Mouse (Mus musculus) common myeloid progenitor, adult 5-6 weeks (primary cell): ENCODE measurements around the gene Gpr165. TPM values are rescaled to one million over a fixed set of nuclear protein-coding genes. Genes with fewer than 3 reads are reported as not detected.
A peak's percentile ranks its signal among the peaks of the same experiment; 100 is the strongest.

ENCODE experiments used
- ATAC-seq: replicated peaks from 2 replicates; pipeline ENCODE4 v1.8.0; 2016; ENCODE audit warnings: low read depth, mild to moderate bottlenecking, moderate TSS enrichment, inconsistent platforms; ENCODE audit not compliant: poor library complexity, severe bottlenecking
- total RNA-seq: library from RNA; stranded (forward); fragments of 200-1000, 187-1606 nt; gene quantifications from 2 replicates; pipeline ENCODE4 v1.2.3, GENCODE M21; 2017

Gpr165 gene
- 0.18 TPM in 1 of 2 replicates, not detected in the other for total RNA-seq

DNA sequence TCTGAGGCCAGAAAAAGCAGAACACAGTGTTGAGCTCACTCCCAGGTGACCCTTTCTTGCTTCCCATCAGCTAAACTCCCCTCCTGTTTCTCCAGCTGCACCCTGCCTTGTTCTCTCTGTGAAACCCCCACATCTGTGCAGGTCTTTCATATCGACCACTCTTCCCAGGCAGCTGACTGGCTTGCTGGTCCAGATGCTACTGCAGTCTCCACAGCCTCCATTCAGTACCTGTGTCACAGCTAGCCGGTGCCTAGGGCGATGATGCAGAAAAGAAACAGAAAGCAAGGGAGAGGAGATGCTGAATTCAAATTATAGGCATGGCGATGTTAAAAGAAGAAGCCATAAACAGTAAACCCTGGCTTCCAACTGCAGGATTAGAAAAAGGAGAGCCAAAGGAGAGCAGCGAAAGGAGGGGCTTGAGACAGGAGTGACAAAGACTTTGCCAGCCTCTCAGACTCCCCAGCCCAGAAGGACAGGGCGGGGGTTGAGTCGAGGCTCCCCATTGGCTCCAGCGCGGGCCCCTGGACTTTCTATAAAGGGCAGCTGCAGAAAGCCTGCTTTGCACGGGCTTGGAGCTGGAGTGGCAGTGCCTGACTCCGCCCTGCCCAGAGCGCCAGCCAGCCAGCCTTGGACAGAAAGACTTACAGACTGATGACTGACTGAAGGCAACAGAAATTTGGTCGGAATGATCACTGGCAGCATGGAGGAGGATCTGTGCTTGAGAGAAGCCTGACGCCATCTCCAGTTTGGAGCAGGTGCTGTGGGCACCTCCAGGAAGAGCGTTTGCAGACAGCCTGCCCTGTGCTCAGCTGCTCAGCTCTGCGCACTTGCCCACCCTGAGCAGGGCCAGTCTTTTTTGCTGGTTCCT lies at the start of gene Gpr165:
Gene Gpr165 (plus strand): TSS at position 535 of the 868 bp plus-strand sequence.
- peak; percentile 93 for ATAC-seq

GRCm38 (mm10) chrX:96674871-96675270 lies 38.4 kb upstream of the Gpr165 start:
- no peak for ATAC-seq
